Mouse (Mus musculus) forebrain, embryonic 13.5 days (tissue): ENCODE measurements at regions not wholly inside any gene's neighbourhood (a gene's known extent, or its start where the extent isn't known, plus 50 kb on each side); places are given as distances from the start of the nearest gene placed in this dataset.

ENCODE experiments used
- ATAC-seq: fragments of 200-750 bp; cut with Nextera tagmentation; 2 replicates; pipeline ENCODE4 v1.8.0; 2017
- H3K27ac ChIP-seq: fragments of 300-500 bp; sonication (generic); 2 replicates; pipeline ENCODE4 v1.5.1; 2015; ENCODE audit warnings: inconsistent platforms, mild to moderate bottlenecking, moderate library complexity
- H3K27me3 ChIP-seq: fragments of 300-500 bp; sonication (generic); 2 replicates; pipeline ENCODE4 v1.6.1; 2015; ENCODE audit warnings: mild to moderate bottlenecking, inconsistent platforms
- H3K36me3 ChIP-seq: fragments of 300-500 bp; sonication (generic); 2 replicates; pipeline ENCODE4 v1.6.1; 2015; ENCODE audit warnings: mild to moderate bottlenecking, inconsistent platforms; ENCODE audit not compliant: poor library complexity, severe bottlenecking
- H3K4me1 ChIP-seq: fragments of 300-500 bp; sonication (generic); 2 replicates; pipeline ENCODE4 v1.6.1; 2015; ENCODE audit warnings: inconsistent platforms
- H3K4me2 ChIP-seq: fragments of 300-500 bp; sonication (generic); 2 replicates; pipeline ENCODE4 v1.6.1; 2015; ENCODE audit warnings: inconsistent platforms, mild to moderate bottlenecking, moderate library complexity
- H3K4me3 ChIP-seq: fragments of 300-500 bp; sonication (generic); 2 replicates; pipeline ENCODE4 v1.5.1; 2015; ENCODE audit warnings: mild to moderate bottlenecking, inconsistent platforms
- H3K9ac ChIP-seq: fragments of 300-500 bp; sonication (generic); 2 replicates; pipeline ENCODE4 v1.6.1; 2015; ENCODE audit warnings: mild to moderate bottlenecking, inconsistent platforms
- H3K9me3 ChIP-seq: fragments of 300-500 bp; sonication (generic); replicated peaks from 2 replicates; pipeline ENCODE4 v1.6.1; 2016; ENCODE audit warnings: inconsistent platforms
- WGBS: fragments of 180-500 bp; shearing (Covaris S2); methylation state at CpG from one replicate; pipeline ENCODE4 v1.1.7; 2015; 5-methylcytosine and 5-hydroxymethylcytosine counted together

DNA sequence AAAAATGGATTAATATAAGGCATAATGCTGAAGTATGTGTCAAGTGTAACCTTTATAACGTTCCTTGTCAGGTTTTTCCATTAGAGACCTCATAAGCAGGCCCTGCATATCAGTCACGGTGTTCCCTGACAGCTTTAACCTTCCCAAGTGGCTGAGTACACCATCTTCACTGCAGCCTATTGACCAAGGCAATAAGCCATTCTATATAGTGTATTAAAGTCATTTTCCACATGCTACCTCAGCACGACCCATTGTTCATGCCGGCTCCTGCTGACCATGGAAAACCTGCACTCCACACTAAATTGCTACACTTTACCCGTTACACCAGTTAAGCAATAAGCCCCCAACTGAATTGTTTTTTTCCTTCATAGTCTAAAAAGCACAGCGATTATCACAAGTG, 883.0 kb upstream of the Arrdc3 start:
- peak; percentile 13; the same call in 1 of the 2 replicates for ATAC-seq

GRCm38 (mm10) chr13:80000693-80001092, 882.5 kb upstream of the Arrdc3 start:
- Histone ChIP-seq H3K9ac (no peak overlapping the region), H3K36me3 (no peaks in the 10 kb centered on the region), H3K27ac (no peak overlapping the region), H3K4me1 (0 out of 2 replicates have a peak, but pooled peaks cover 4% of the 10 kb centered on the region), H3K4me3 (no peak overlapping the region), H3K9me3 (no peaks in the 10 kb centered on the region), H3K27me3 (no peaks in the 10 kb centered on the region), H3K4me2 (no peak overlapping the region)
- ATAC-seq = peak; percentile 30; the same call in 1 of the 2 replicates
- 11% methylated on average over 4 of the region's 4 CpGs for WGBS

More for the DNA sequence above, 883.0 kb upstream of the Arrdc3 start:
- 0 out of 2 replicates have a peak, but pooled peaks cover 4% of the 10 kb centered on the region for H3K4me1 ChIP-seq
- H3K4me3 ChIP-seq = no peak overlapping the region
- no peaks in the 10 kb centered on the region for H3K36me3 ChIP-seq
- WGBS = 41% methylated on average over 6 of the region's 6 CpGs
- H3K9me3 ChIP-seq = no peaks in the 10 kb centered on the region
- H3K27me3 ChIP-seq = no peaks in the 10 kb centered on the region
- H3K27ac ChIP-seq = no peak overlapping the region
- H3K9ac ChIP-seq = no peak overlapping the region
- no peak overlapping the region for H3K4me2 ChIP-seq
